Mouse (Mus musculus): ENCODE measurements at regions not wholly inside any gene's neighbourhood (a gene's known extent, or its start where the extent isn't known, plus 50 kb on each side); places are given as distances from the start of the nearest gene placed in this dataset.

GRCm38 (mm10) chr16:86475145-86475544 lies 573.5 kb upstream of the Adamts5 start:
- Histone ChIP-seq H3K79me2 (replicated peaks; ENCODE audit: control insufficient read depth, extremely low read depth, insufficient read depth, poor library complexity, severe bottlenecking) (no peaks in the 10 kb centered on the region), H3K4me1 (ENCODE audit: control insufficient read depth in 1 of 2, insufficient read depth in 2 of 2) (no peaks in the 10 kb centered on the region), H3K27me3 (replicated peaks) (no peaks in the 10 kb centered on the region), H3K9ac (ENCODE audit: insufficient read depth, low read depth) (no peak overlapping the region), H3K4me3 (replicated peaks in 1 of 3; ENCODE audit: low read depth in 2 of 3, low read length in 2 of 3, poor library complexity in 1 of 3) (no peak overlapping the region), H3K36me3 (replicated peaks in 1 of 2; ENCODE audit: control insufficient read depth in 1 of 2, insufficient read depth in 1 of 2, low read length in 1 of 2) (no peaks in the 10 kb centered on the region), H3K27ac (ENCODE audit: insufficient read depth, low read depth) (no peak overlapping the region), H3K4me2 (ENCODE audit: insufficient read depth, low read depth, poor library complexity, severe bottlenecking) (no peak overlapping the region), H3K9me3 (replicated peaks; ENCODE audit: low read length) (no peaks in the 10 kb centered on the region)
- in situ Hi-C loops (cut with MboI; ENCODE audit: low pct_ligation_motif_present, low pct_unique_long_range_greater_than_20kb, low sequenced_read_pairs), result no loop called here
- dilution Hi-C loops (cut with MboI; ENCODE audit: extremely low pct_ligation_motif_present, extremely low pct_unique_long_range_greater_than_20kb, low sequenced_read_pairs), result no loop called here
- DNase-seq (ENCODE audit: extremely low read depth), result peak; percentile 43
- TF ChIP-seq MAX (IDR thresholded peaks at IDR 0.05; ENCODE audit: low read length), result no peak
- TF ChIP-seq EP300 (IDR thresholded peaks at IDR 0.05; ENCODE audit: low read length), result no peak
- TF ChIP-seq SMC3 (IDR thresholded peaks at IDR 0.05; ENCODE audit: low read depth, low read length), result peak; percentile 27; the same call in 1 of the 2 replicates
- peak; percentile 16 for TF ChIP-seq RAD21 (IDR thresholded peaks at IDR 0.05; ENCODE audit: low read depth, low read length)
- no peak for TF ChIP-seq IRF4 (IDR thresholded peaks at IDR 0.05; ENCODE audit: low read depth, low read length)
- no peak for TF ChIP-seq ETS1 (conservative IDR thresholded peaks at IDR 0.05; ENCODE audit: low read depth, low read length)
- no peak for TF ChIP-seq JUN (IDR thresholded peaks at IDR 0.05; ENCODE audit: insufficient read depth, low read depth, low read length)
- no peak for TF ChIP-seq ZKSCAN1 (IDR thresholded peaks at IDR 0.05; ENCODE audit: borderline replicate concordance, low read depth, low read length)
- no peak for TF ChIP-seq KAT2A (IDR thresholded peaks at IDR 0.05; ENCODE audit: insufficient replicate concordance, low read length)
- no peak for TF ChIP-seq HCFC1 (IDR thresholded peaks at IDR 0.05; ENCODE audit: low read depth, low read length)
- TF ChIP-seq BHLHE40 (IDR thresholded peaks at IDR 0.05; ENCODE audit: low read depth, low read length), result no peak
- TF ChIP-seq UBTF (IDR thresholded peaks at IDR 0.05; ENCODE audit: low read depth, low read length), result no peak
- TF ChIP-seq GABPA (IDR thresholded peaks at IDR 0.05; ENCODE audit: insufficient replicate concordance, low read depth, low read length), result no peak
- TF ChIP-seq CTCF (conservative IDR thresholded peaks at IDR 0.05 in 1 of 2, IDR thresholded peaks at IDR 0.05 in 1 of 2; ENCODE audit: low read depth in 2 of 2, low read length in 2 of 2), result peak in 1 of 2 experiments; percentile 39; a peak in 3 of 4 replicates

- peak; percentile 45 for DNase-seq (ENCODE audit: extremely low read depth)
- in situ Hi-C loops (cut with MboI; ENCODE audit: low pct_ligation_motif_present, low pct_unique_long_range_greater_than_20kb, low sequenced_read_pairs), result no loop called here
- Histone ChIP-seq H3K4me2 (ENCODE audit: insufficient read depth, low read depth, poor library complexity, severe bottlenecking) (no peak overlapping the region), H3K4me3 (replicated peaks in 1 of 3; ENCODE audit: low read depth in 2 of 3, low read length in 2 of 3, poor library complexity in 1 of 3) (no peak overlapping the region), H3K9me3 (replicated peaks; ENCODE audit: low read length) (no peaks in the 10 kb centered on the region), H3K36me3 (replicated peaks in 1 of 2; ENCODE audit: control insufficient read depth in 1 of 2, insufficient read depth in 1 of 2, low read length in 1 of 2) (no peaks in the 10 kb centered on the region), H3K79me2 (replicated peaks; ENCODE audit: control insufficient read depth, extremely low read depth, insufficient read depth, poor library complexity, severe bottlenecking) (no peaks in the 10 kb centered on the region), H3K27me3 (replicated peaks) (no peaks in the 10 kb centered on the region), H3K4me1 (ENCODE audit: control insufficient read depth in 1 of 2, insufficient read depth in 2 of 2) (no peaks in the 10 kb centered on the region), H3K27ac (ENCODE audit: insufficient read depth, low read depth) (no peak overlapping the region), H3K9ac (ENCODE audit: insufficient read depth, low read depth) (no peak overlapping the region)
- TF ChIP-seq CHD2 (IDR thresholded peaks at IDR 0.05; ENCODE audit: low read length) (no peak), JUND (conservative IDR thresholded peaks at IDR 0.05; ENCODE audit: low read depth, low read length) (no peak), KAT2A (IDR thresholded peaks at IDR 0.05; ENCODE audit: insufficient replicate concordance, low read length) (no peak), USF1 (IDR thresholded peaks at IDR 0.05; ENCODE audit: low read depth, low read length) (no peak), USF2 (conservative IDR thresholded peaks at IDR 0.05; ENCODE audit: low read depth, low read length) (no peak), RAD21 (IDR thresholded peaks at IDR 0.05; ENCODE audit: low read depth, low read length) (no peak), MAX (IDR thresholded peaks at IDR 0.05; ENCODE audit: low read length) (no peak), SMC3 (IDR thresholded peaks at IDR 0.05; ENCODE audit: low read depth, low read length) (no peak), TCF12 (IDR thresholded peaks at IDR 0.05; ENCODE audit: low read depth, low read length) (no peak), SIN3A (IDR thresholded peaks at IDR 0.05; ENCODE audit: low read length) (no peak)
- dilution Hi-C loops (cut with MboI; ENCODE audit: extremely low pct_ligation_motif_present, extremely low pct_unique_long_range_greater_than_20kb, low sequenced_read_pairs), result no loop called here
Measured at GRCm38 (mm10) chr16:86473059-86473740, 571.6 kb upstream of the Adamts5 start.

Measured in CH12.LX (cell line).